Mouse (Mus musculus): ENCODE data around the gene Itprid2. TPM values are rescaled to one million over a fixed set of nuclear protein-coding genes. Genes with fewer than 3 reads are reported as not detected.
A peak's percentile ranks its signal among the peaks of the same experiment; 100 is the strongest.
"Not testable (repeated sequence)": the region's sequence is repeated elsewhere in the genome, so short reads cannot be mapped to it uniquely, and the experiment has no call there.

The Itprid2 gene
- 11.8 and 13.4 TPM in 2 replicates for polyA plus RNA-seq (2011; ENCODE audit: insufficient read depth, insufficient read length, low read depth, missing spikeins)

DNA sequence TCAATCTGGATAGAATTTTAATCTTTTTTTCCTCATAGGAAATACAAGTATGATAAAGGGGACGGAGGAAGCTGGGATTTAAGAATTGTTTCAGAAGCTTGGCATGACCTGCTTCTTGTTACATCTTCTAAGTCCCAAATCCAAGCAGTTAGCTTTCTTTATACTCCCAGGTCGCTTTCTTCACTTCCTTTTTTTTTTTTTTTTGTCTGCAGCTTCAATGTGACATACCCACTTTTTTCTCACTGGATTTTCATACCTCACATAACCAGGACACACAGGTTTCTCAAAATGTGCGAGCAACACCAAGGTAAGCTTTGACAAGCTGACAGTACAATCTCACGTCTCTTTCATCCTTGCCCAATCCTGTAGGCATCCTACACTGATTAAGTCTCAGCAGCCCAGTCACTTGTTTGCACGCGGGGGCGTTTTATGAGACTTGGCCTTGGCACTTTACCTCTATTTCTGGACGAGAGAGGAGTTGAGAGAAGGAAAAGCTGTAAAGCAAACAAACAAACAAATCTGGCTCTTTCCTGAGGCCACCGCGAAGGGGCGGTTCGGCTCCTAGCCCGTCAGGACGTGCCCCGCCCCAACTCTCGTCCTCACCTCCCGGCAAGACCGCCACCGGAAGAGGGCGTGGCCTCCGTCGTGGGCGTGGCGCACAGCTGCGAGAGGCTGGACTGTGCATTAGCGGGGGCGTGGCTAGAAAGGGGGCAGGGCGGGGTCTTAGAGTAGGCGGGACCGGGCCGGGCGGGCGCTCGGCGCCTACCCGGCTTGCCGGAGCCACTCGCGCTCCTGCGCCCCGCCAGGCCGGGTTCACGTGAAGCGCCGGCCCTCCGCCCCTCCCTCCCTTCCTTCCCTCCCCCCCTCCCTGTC lies at the start of gene Itprid2:
Gene Itprid2 (plus strand): TSS at position 825 of the 873 bp plus-strand sequence.
- Histone ChIP-seq H3K9ac (ENCODE audit: low read depth, poor library complexity, severe bottlenecking) (peak within 1 kb of the TSS; percentile 67), H3K4me1 (ENCODE audit: control insufficient read depth, insufficient read depth, low read length) (no peaks in the 10 kb centered on the region), H3K27ac (ENCODE audit: insufficient read depth, low read length) (no peak within 1 kb of the TSS), H3K36me3 (ENCODE audit: control insufficient read depth, insufficient read depth, low read length, poor library complexity, severe bottlenecking) (no peaks in the 10 kb centered on the region), H3K27me3 (ENCODE audit: control insufficient read depth, insufficient read depth, low read length, poor library complexity, severe bottlenecking) (no peaks in the 10 kb centered on the region), H3K4me3 (ENCODE audit: low read depth, low read length) (peak within 1 kb of the TSS; percentile 87), H3K9me3 (replicated peaks; ENCODE audit: control insufficient read depth, insufficient read depth, low read length, poor library complexity, severe bottlenecking) (no peaks in the 10 kb centered on the region)
- TF ChIP-seq EP300 (IDR thresholded peaks at IDR 0.05; ENCODE audit: insufficient read depth, low read depth, low read length), result peak; percentile 33; the same call in 1 of the 2 replicates
- TF ChIP-seq CTCF (IDR thresholded peaks at IDR 0.05; ENCODE audit: low read depth, low read length), result no peak
- peak; percentile 59 for TF ChIP-seq POLR2A (IDR thresholded peaks at IDR 0.05; ENCODE audit: insufficient read depth, low read length)

- Histone ChIP-seq H3K4me3 (ENCODE audit: low read depth, low read length) (no peak overlapping the region), H3K36me3 (ENCODE audit: control insufficient read depth, insufficient read depth, low read length, poor library complexity, severe bottlenecking) (no peaks in the 10 kb centered on the region), H3K4me1 (ENCODE audit: control insufficient read depth, insufficient read depth, low read length) (no peaks in the 10 kb centered on the region), H3K27me3 (ENCODE audit: control insufficient read depth, insufficient read depth, low read length, poor library complexity, severe bottlenecking) (no peaks in the 10 kb centered on the region), H3K9me3 (replicated peaks; ENCODE audit: control insufficient read depth, insufficient read depth, low read length, poor library complexity, severe bottlenecking) (no peaks in the 10 kb centered on the region), H3K27ac (ENCODE audit: insufficient read depth, low read length) (no peak overlapping the region), H3K9ac (ENCODE audit: low read depth, poor library complexity, severe bottlenecking) (no peak overlapping the region)
- no peak for TF ChIP-seq CTCF (IDR thresholded peaks at IDR 0.05; ENCODE audit: low read depth, low read length)
- TF ChIP-seq EP300 (IDR thresholded peaks at IDR 0.05; ENCODE audit: insufficient read depth, low read depth, low read length), result no peak
- TF ChIP-seq POLR2A (IDR thresholded peaks at IDR 0.05; ENCODE audit: insufficient read depth, low read length), result no peak
These were observed 39.0 kb upstream of the Itprid2 start for GRCm38 (mm10) chr2:79596177-79596576.

GRCm38 (mm10) chr2:79597090-79597489 lies 38.1 kb upstream of the Itprid2 start:
- Histone ChIP-seq H3K9me3 (replicated peaks; ENCODE audit: control insufficient read depth, insufficient read depth, low read length, poor library complexity, severe bottlenecking) (no peaks in the 10 kb centered on the region), H3K4me1 (ENCODE audit: control insufficient read depth, insufficient read depth, low read length) (no peaks in the 10 kb centered on the region), H3K27me3 (ENCODE audit: control insufficient read depth, insufficient read depth, low read length, poor library complexity, severe bottlenecking) (no peaks in the 10 kb centered on the region), H3K4me3 (ENCODE audit: low read depth, low read length) (no peak overlapping the region), H3K36me3 (ENCODE audit: control insufficient read depth, insufficient read depth, low read length, poor library complexity, severe bottlenecking) (no peaks in the 10 kb centered on the region), H3K9ac (ENCODE audit: low read depth, poor library complexity, severe bottlenecking) (no peak overlapping the region), H3K27ac (ENCODE audit: insufficient read depth, low read length) (no peak overlapping the region)
- TF ChIP-seq CTCF (IDR thresholded peaks at IDR 0.05; ENCODE audit: low read depth, low read length), result no peak
- no peak for TF ChIP-seq POLR2A (IDR thresholded peaks at IDR 0.05; ENCODE audit: insufficient read depth, low read length)
- no peak for TF ChIP-seq EP300 (IDR thresholded peaks at IDR 0.05; ENCODE audit: insufficient read depth, low read depth, low read length)

GRCm38 (mm10) chr2:79601109-79601508 lies 34.0 kb upstream of the Itprid2 start:
- H3K4me1 ChIP-seq (ENCODE audit: control insufficient read depth, insufficient read depth, low read length); H3K27me3 ChIP-seq (ENCODE audit: control insufficient read depth, insufficient read depth, low read length, poor library complexity, severe bottlenecking); H3K27ac ChIP-seq (ENCODE audit: insufficient read depth, low read length); H3K9me3 ChIP-seq (replicated peaks; ENCODE audit: control insufficient read depth, insufficient read depth, low read length, poor library complexity, severe bottlenecking); H3K4me3 ChIP-seq (ENCODE audit: low read depth, low read length); H3K36me3 ChIP-seq (ENCODE audit: control insufficient read depth, insufficient read depth, low read length, poor library complexity, severe bottlenecking); H3K9ac ChIP-seq (ENCODE audit: low read depth, poor library complexity, severe bottlenecking): not testable (repeated sequence)

- no peaks in the 10 kb centered on the region for H3K36me3 ChIP-seq (ENCODE audit: control insufficient read depth, insufficient read depth, low read length, poor library complexity, severe bottlenecking)
- H3K9ac ChIP-seq (ENCODE audit: low read depth, poor library complexity, severe bottlenecking), result no peak overlapping the region
- TF ChIP-seq EP300 (IDR thresholded peaks at IDR 0.05; ENCODE audit: insufficient read depth, low read depth, low read length) (no peak), POLR2A (IDR thresholded peaks at IDR 0.05; ENCODE audit: insufficient read depth, low read length) (no peak), CTCF (IDR thresholded peaks at IDR 0.05; ENCODE audit: low read depth, low read length) (no peak)
- H3K4me1 ChIP-seq (ENCODE audit: control insufficient read depth, insufficient read depth, low read length), result no peaks in the 10 kb centered on the region
- no peak overlapping the region for H3K27ac ChIP-seq (ENCODE audit: insufficient read depth, low read length)
- no peaks in the 10 kb centered on the region for H3K27me3 ChIP-seq (ENCODE audit: control insufficient read depth, insufficient read depth, low read length, poor library complexity, severe bottlenecking)
- H3K4me3 ChIP-seq (ENCODE audit: low read depth, low read length), result no peak overlapping the region
- no peaks in the 10 kb centered on the region for H3K9me3 ChIP-seq (replicated peaks; ENCODE audit: control insufficient read depth, insufficient read depth, low read length, poor library complexity, severe bottlenecking)
These were observed 33.4 kb upstream of the Itprid2 start for GRCm38 (mm10) chr2:79601691-79602116.

- Histone ChIP-seq H3K4me3 (ENCODE audit: low read depth, low read length) (no peak overlapping the region), H3K36me3 (ENCODE audit: control insufficient read depth, insufficient read depth, low read length, poor library complexity, severe bottlenecking) (no peaks in the 10 kb centered on the region), H3K27ac (ENCODE audit: insufficient read depth, low read length) (no peak overlapping the region), H3K9ac (ENCODE audit: low read depth, poor library complexity, severe bottlenecking) (no peak overlapping the region), H3K9me3 (replicated peaks; ENCODE audit: control insufficient read depth, insufficient read depth, low read length, poor library complexity, severe bottlenecking) (no peaks in the 10 kb centered on the region), H3K4me1 (ENCODE audit: control insufficient read depth, insufficient read depth, low read length) (no peaks in the 10 kb centered on the region), H3K27me3 (ENCODE audit: control insufficient read depth, insufficient read depth, low read length, poor library complexity, severe bottlenecking) (no peaks in the 10 kb centered on the region)
- TF ChIP-seq CTCF (IDR thresholded peaks at IDR 0.05; ENCODE audit: low read depth, low read length) (no peak), POLR2A (IDR thresholded peaks at IDR 0.05; ENCODE audit: insufficient read depth, low read length) (no peak), EP300 (IDR thresholded peaks at IDR 0.05; ENCODE audit: insufficient read depth, low read depth, low read length) (no peak)
These were observed 32.8 kb upstream of the Itprid2 start for GRCm38 (mm10) chr2:79602306-79602705.

Data from ES-Bruce4 (cell line).